Mouse (Mus musculus) C2C12 (cell line): ENCODE data around the gene Pik3cd. TPM values are rescaled to one million over a fixed set of nuclear protein-coding genes. Genes with fewer than 3 reads are reported as not detected.

Experiments used
- H3K27me3 ChIP-seq: one replicate; pipeline ENCODE4 v1.6.1; 2011; ENCODE audit not compliant: control insufficient read depth, insufficient read depth, insufficient read length
- H3K36me3 ChIP-seq: one replicate; pipeline ENCODE4 v1.6.1; 2011; ENCODE audit not compliant: control insufficient read depth, insufficient read depth
- H3K4me3 ChIP-seq: one replicate; pipeline ENCODE4 v1.5.1; 2011; ENCODE audit warnings: mild to moderate bottlenecking, control low read depth; ENCODE audit not compliant: poor library complexity, insufficient read depth, severe bottlenecking
- H3K79me2 ChIP-seq: one replicate; pipeline ENCODE4 v1.6.1; 2011; ENCODE audit not compliant: control insufficient read depth, insufficient read depth
- H3K79me3 ChIP-seq: one replicate; pipeline ENCODE4 v1.6.1; 2011; ENCODE audit warnings: low read depth, control low read depth
- H3ac ChIP-seq: one replicate; pipeline ENCODE3; 2011; ENCODE audit warnings: low read depth; ENCODE audit not compliant: control insufficient read depth, insufficient read length
- CEBPB ChIP-seq: IDR thresholded peaks from one replicate; pipeline ENCODE4 v1.6.1; 2011; ENCODE audit warnings: low read depth, mild to moderate bottlenecking, control low read depth, moderate library complexity
- CTCF ChIP-seq: IDR thresholded peaks from one replicate; pipeline ENCODE4 v1.5.1; 2011; ENCODE audit not compliant: control insufficient read depth, insufficient read depth, insufficient read length
- FOSL1 ChIP-seq: IDR thresholded peaks from one replicate; pipeline ENCODE4 v1.8.0; 2011; ENCODE audit warnings: mild to moderate bottlenecking, low read length; ENCODE audit not compliant: poor library complexity, insufficient read depth, severe bottlenecking
- MAX ChIP-seq: IDR thresholded peaks from one replicate; pipeline ENCODE4 v1.6.1; 2011; ENCODE audit warnings: mild to moderate bottlenecking, control low read depth
- MYOD1 ChIP-seq: IDR thresholded peaks from one replicate; pipeline ENCODE4 v1.6.1; 2011; ENCODE audit warnings: low read depth; ENCODE audit not compliant: control insufficient read depth, insufficient read length
- MYOG ChIP-seq: IDR thresholded peaks from one replicate; pipeline ENCODE4 v1.6.1; 2011; ENCODE audit not compliant: control insufficient read depth, insufficient read length; ENCODE audit errors: extremely low read depth
- USF1 ChIP-seq: IDR thresholded peaks from one replicate; pipeline ENCODE4 v1.6.1; 2011; ENCODE audit warnings: low read depth, mild to moderate bottlenecking, control low read depth, moderate library complexity
- polyA plus RNA-seq: library from polyadenylated mRNA; unstranded; fragments of >200 nt; fragmentation: generic; extraction: Trizol; gene quantifications from one replicate; pipeline ENCODE4 v1.2.1, GENCODE M21; 2012; ENCODE audit warnings: missing spikeins

The Pik3cd gene
- polyA plus RNA-seq, 1 experiment: 1.5 TPM

- H3K79me2 ChIP-seq: no peaks in the 10 kb centered on the region
- TF ChIP-seq FOSL1 (no peak), MYOD1 (no peak), CEBPB (no peak), MYOG (no peak), USF1 (no peak), MAX (no peak), CTCF (no peak)
- H3K79me3 ChIP-seq: no peaks in the 10 kb centered on the region
- H3K4me3 ChIP-seq: no peak overlapping the region
- no peak overlapping the region for H3ac ChIP-seq
- H3K27me3 ChIP-seq: no peaks in the 10 kb centered on the region
- no peaks in the 10 kb centered on the region for H3K36me3 ChIP-seq
Observed at GRCm38 (mm10) chr4:149689822-149690700, 12.3 kb downstream of the Pik3cd start.

- Histone ChIP-seq H3K27me3 (no peaks in the 10 kb centered on the region), H3ac (no peak overlapping the region), H3K4me3 (no peak overlapping the region), H3K36me3 (no peaks in the 10 kb centered on the region), H3K79me2 (no peaks in the 10 kb centered on the region), H3K79me3 (no peaks in the 10 kb centered on the region)
- TF ChIP-seq MYOD1 (no peak), CTCF (no peak), MAX (no peak), CEBPB (no peak)
Observed at GRCm38 (mm10) chr4:149688861-149689260, 13.5 kb downstream of the Pik3cd start.

GRCm38 (mm10) chr4:149684841-149685623 lies 17.3 kb downstream of the Pik3cd start:
- H3K79me2 ChIP-seq: no peaks in the 10 kb centered on the region
- H3K27me3 ChIP-seq: no peaks in the 10 kb centered on the region
- H3ac ChIP-seq: no peak overlapping the region
- TF ChIP-seq CEBPB (no peak), MYOD1 (no peak), FOSL1 (no peak), CTCF (no peak), MYOG (no peak), USF1 (no peak), MAX (no peak)
- H3K4me3 ChIP-seq: no peak overlapping the region
- no peaks in the 10 kb centered on the region for H3K79me3 ChIP-seq
- H3K36me3 ChIP-seq: no peaks in the 10 kb centered on the region

GRCm38 (mm10) chr4:149683875-149684274 lies 18.5 kb downstream of the Pik3cd start:
- TF ChIP-seq MAX: no peak
- no peak for TF ChIP-seq FOSL1
- TF ChIP-seq USF1: no peak
- TF ChIP-seq MYOD1: no peak
- no peak for TF ChIP-seq MYOG
- TF ChIP-seq CTCF: no peak
- no peak for TF ChIP-seq CEBPB
- Histone ChIP-seq H3K79me3 (no peaks in the 10 kb centered on the region), H3K36me3 (no peaks in the 10 kb centered on the region), H3K27me3 (no peaks in the 10 kb centered on the region), H3ac (no peak overlapping the region), H3K4me3 (no peak overlapping the region), H3K79me2 (no peaks in the 10 kb centered on the region)

GRCm38 (mm10) chr4:149679056-149679770 lies 23.2 kb downstream of the Pik3cd start:
- Histone ChIP-seq H3K4me3 (no peak overlapping the region), H3ac (no peak overlapping the region), H3K27me3 (no peaks in the 10 kb centered on the region), H3K36me3 (no peaks in the 10 kb centered on the region), H3K79me2 (no peaks in the 10 kb centered on the region), H3K79me3 (no peaks in the 10 kb centered on the region)
- TF ChIP-seq USF1: no peak
- TF ChIP-seq MYOG: no peak
- no peak for TF ChIP-seq CTCF
- no peak for TF ChIP-seq MYOD1
- no peak for TF ChIP-seq CEBPB
